Mouse (Mus musculus) testis, adult 2 months (tissue): ENCODE results near the gene Bsn. TPM values are rescaled to one million over a fixed set of nuclear protein-coding genes. Genes with fewer than 3 reads are reported as not detected.

Experiments
- H3K27ac ChIP-seq: fragments of 200-500 bp; 2 replicates; pipeline ENCODE4 v1.5.1; 2012; ENCODE audit warnings: low read depth, low read length; ENCODE audit not compliant: control insufficient read depth, insufficient read depth
- H3K27me3 ChIP-seq: fragments of 200-500 bp; 2 replicates; pipeline ENCODE4 v1.6.1; 2012; ENCODE audit warnings: mild to moderate bottlenecking, low read length, moderate library complexity; ENCODE audit not compliant: control insufficient read depth, insufficient read depth
- H3K36me3 ChIP-seq: fragments of 200-500 bp; 2 replicates; pipeline ENCODE4 v1.6.1; 2012; ENCODE audit warnings: mild to moderate bottlenecking, low read length; ENCODE audit not compliant: control insufficient read depth, insufficient read depth
- H3K4me1 ChIP-seq: fragments of 200-500 bp; 2 replicates; pipeline ENCODE4 v1.6.1; 2012; ENCODE audit warnings: low read length; ENCODE audit not compliant: control insufficient read depth, insufficient read depth
- H3K4me3 ChIP-seq: fragments of 200-500 bp; 2 replicates; pipeline ENCODE4 v1.5.1; 2012; ENCODE audit warnings: low read depth, mild to moderate bottlenecking, low read length, moderate library complexity, mixed read lengths; ENCODE audit not compliant: control insufficient read depth
- CTCF ChIP-seq: fragments of 200-500 bp; IDR thresholded peaks from 2 replicates; pipeline ENCODE4 v1.5.1; 2012; ENCODE audit warnings: low read depth, mild to moderate bottlenecking, inconsistent platforms, low read length, moderate library complexity; ENCODE audit not compliant: control insufficient read depth, insufficient read depth, insufficient replicate concordance
- POLR2A ChIP-seq: fragments of 200-500 bp; IDR thresholded peaks from 2 replicates; pipeline ENCODE4 v1.6.1; 2012; ENCODE audit warnings: low read depth, mild to moderate bottlenecking, inconsistent platforms, low read length, moderate library complexity; ENCODE audit not compliant: control insufficient read depth
- polyA plus RNA-seq: library from polyadenylated mRNA; depleted of rRNA; stranded (reverse); fragments of >200 nt; gene quantifications from 2 replicates; pipeline ENCODE4 v1.2.3, GENCODE M21; 2012

Gene Bsn
- polyA plus RNA-seq, 1 experiment, result 1.2 TPM

DNA sequence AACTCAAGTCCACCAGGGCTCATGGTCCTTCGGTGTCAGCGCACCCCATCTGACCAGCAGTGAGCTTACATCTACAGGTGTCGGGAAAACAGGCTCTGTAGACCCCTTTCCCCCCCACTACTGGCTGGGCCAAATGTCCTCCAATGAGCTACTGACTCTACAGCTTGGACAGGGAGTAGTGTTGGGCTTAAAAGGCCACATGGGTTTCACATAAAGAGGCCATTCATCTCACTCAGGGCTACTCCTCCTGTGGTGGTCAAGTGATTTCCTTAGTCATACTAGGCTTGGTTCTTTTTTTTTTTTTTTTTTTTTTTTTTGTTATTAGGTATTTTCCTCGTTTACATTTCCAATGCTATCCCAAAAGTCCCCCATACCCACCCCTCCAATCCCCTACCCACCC lies 66.3 kb downstream of the Bsn start:
- Histone ChIP-seq H3K27me3 (no peaks in the 10 kb centered on the region), H3K4me1 (no peaks in the 10 kb centered on the region; the same call in 1 of the 2 replicates), H3K4me3 (no peak overlapping the region), H3K27ac (no peak overlapping the region), H3K36me3 (no peaks in the 10 kb centered on the region)
- TF ChIP-seq CTCF (no peak), POLR2A (no peak)

DNA sequence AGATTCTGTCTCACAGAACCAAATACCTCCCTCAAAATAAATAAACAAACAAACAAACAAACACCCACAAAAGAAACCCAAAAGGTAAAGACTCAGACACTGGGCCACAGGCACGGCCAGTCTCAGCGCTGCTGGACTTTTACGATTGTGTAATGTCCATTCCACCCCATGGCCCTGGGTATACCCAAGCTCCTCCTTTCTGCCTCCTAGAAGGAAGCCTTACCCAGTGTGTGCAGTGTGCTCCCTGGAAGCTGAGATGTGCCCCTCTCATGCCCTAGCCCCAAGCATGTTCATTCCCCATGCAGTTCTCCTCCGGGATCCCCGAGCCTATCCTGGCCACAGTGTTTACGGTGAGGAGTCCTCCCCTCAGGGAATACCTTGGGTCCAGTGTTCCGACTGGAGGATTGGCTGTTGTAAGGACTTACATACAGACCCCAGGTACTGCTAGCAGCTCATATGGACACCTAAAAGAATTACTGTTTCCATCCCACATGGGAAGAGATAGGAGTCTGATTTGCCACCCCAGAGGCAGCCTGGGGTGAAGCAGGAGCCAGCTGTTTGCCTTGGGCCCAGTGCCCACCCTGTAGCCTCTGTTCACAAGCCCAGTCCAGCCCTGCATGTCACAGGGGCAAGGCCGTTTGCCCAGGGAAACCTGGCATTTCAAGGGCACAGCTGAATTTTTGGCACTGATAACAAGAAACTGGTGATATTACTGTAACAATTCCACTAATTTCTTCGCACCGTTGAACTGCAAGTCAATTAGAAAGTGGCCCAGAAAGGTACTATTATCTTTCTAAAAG lies 68.8 kb downstream of the Bsn start:
- Histone ChIP-seq H3K4me1 (no peaks in the 10 kb centered on the region; the same call in 1 of the 2 replicates), H3K36me3 (no peaks in the 10 kb centered on the region), H3K4me3 (no peak overlapping the region), H3K27me3 (no peaks in the 10 kb centered on the region), H3K27ac (no peak overlapping the region)
- TF ChIP-seq CTCF (no peak), POLR2A (no peak)

DNA sequence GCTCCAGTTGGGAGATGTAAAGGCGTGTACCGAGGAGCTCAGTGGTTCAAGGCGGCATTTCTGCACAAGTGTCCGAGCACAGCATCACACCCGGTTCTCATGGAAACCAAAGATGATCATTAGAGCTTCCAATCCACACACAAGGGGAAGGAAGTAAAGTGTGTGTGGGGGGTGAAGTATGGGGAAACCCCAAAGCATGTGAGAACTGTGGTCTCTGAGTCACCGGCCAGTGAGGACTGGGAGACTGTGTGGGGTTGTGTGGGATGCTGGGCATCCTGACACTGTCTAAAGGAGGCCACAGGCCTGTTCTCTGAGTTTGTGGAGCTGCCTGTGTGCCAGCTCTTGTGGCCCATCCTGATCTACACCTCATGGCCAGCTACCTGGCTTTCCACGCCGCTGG lies 69.5 kb downstream of the Bsn start:
- H3K27me3 ChIP-seq, result no peaks in the 10 kb centered on the region
- no peaks in the 10 kb centered on the region for H3K36me3 ChIP-seq
- no peak overlapping the region for H3K27ac ChIP-seq
- no peak overlapping the region for H3K4me3 ChIP-seq
- H3K4me1 ChIP-seq, result no peaks in the 10 kb centered on the region; the same call in 1 of the 2 replicates
- TF ChIP-seq CTCF, result no peak
- no peak for TF ChIP-seq POLR2A

DNA sequence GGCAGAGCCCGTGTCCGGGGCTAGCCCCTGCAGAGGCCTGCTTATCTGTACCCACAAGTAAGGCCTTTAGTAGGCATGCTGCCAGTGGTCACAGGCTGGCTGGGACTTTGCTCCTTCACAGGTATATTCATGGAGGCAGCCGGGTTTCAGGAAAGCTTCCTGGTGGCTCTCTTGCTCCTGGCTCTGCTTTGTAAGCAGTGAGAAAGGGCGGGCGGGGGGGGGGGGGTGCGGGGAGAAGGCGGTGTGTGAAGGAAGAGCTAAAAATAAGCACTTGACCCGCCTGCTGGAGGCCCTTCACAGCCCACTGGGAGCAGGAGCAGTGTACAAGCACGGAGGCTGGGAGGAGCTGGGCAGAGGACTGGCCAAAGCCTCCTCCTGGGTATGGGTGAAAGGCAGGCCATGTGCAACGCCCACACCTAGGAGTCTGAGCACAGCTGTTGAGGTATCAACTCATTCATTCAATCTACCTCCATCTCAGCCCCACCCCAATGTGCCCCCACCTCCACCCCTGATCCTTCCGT lies 70.2 kb downstream of the Bsn start:
- Histone ChIP-seq H3K27ac (no peak overlapping the region), H3K36me3 (no peaks in the 10 kb centered on the region), H3K4me1 (peaks cover 4% of the 10 kb centered on the region), H3K27me3 (no peaks in the 10 kb centered on the region), H3K4me3 (no peak overlapping the region)
- TF ChIP-seq POLR2A (no peak), CTCF (no peak)

DNA sequence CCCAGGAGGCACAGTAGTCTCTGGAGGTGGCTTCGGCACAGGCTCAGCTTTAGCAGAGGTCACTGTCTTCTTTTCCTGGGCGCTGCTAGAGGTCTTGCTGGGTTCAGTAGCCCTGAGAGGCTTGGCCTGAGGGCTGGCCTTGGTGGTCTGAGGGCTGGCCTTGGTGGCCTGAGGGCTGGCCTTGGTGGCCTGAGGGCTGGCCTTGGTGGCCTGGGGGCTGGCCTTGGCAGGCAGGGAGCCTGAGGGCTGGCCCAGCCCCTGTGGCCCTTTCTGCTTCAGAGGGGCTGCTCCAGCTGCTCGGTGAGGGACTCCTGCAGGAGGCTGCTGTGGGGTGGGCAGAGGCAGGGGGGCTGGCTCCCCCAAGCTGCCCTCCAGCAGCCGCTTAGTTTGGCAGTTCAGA lies 73.0 kb downstream of the Bsn start:
- Histone ChIP-seq H3K27ac (no peak overlapping the region), H3K36me3 (no peaks in the 10 kb centered on the region), H3K4me1 (peaks cover 14% of the 10 kb centered on the region), H3K4me3 (no peak overlapping the region), H3K27me3 (no peaks in the 10 kb centered on the region)
- no peak for TF ChIP-seq POLR2A
- TF ChIP-seq CTCF, result no peak

DNA sequence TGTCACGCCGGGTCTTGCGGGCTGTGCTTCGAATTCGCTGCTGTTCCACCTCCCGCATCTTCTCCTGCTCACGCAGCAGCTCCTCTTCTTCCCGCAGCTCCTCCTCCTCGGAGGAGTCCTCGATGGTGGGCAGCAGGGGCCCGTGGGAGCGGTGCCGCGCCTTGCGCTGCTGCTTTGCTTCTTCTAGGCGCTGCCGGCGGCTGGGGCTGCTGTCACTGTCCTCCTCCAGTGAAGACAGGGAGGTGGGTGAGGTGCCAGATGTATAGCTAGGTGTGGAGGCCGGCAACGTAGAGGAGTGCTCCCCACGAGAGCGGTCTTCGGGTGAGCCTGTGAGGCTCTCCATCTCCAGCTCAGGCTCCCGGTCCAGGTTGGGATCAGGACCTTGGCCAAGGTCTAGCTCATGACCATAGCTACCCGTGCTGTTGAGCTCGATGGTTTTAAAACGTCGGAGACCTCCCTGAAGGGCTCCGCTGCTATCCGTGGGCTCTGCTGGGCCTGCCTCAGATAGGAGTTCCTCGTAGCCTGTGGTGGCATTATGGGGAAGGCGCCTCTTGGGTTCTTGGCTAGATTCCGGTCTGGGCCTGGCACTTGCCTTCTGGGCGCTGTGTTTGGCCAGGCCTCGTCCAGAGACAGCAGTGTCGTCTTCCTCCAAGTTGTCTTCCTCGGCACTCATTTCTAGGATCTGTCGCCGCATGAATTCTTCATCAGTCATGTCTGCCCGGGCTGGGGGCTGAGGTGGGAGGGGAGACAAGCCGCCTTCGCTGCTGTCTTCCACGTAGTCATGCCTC lies 74.7 kb downstream of the Bsn start:
- Histone ChIP-seq H3K4me1 (peaks cover 14% of the 10 kb centered on the region), H3K27ac (no peak overlapping the region), H3K36me3 (no peaks in the 10 kb centered on the region), H3K4me3 (peak overlapping the region; percentile 37), H3K27me3 (no peaks in the 10 kb centered on the region)
- no peak for TF ChIP-seq CTCF
- no peak for TF ChIP-seq POLR2A

DNA sequence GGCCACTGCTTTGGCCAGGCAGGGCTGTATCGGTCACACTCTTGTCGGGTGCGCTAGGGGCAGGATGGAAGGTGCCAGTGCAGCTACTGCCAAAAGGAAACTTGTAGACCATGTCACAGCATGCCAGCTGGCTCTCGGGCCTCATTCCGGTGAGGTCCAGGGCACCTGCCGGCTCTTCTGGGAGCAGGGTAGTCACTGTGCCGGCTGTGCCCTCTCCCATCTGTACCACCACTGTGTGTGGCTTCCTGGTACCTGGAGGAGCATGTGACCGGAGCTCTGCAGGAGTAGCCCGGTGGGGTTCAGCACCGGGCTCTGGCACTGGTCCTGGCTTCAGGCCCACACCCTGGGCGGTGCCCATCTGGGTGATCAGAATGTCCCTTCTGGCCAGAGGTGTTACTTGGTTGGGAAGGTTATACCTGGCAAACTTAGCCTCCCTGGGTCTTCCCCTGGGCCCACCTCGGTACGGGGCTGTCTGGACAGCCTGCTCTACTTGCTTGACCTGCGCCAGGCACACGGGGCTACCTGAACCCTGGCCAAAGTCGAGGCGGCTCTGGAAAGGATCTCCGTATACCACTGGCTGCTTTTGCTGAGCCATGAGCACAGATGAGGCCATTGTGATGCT lies 77.4 kb downstream of the Bsn start:
- Histone ChIP-seq H3K4me1 (peaks cover 14% of the 10 kb centered on the region), H3K36me3 (no peaks in the 10 kb centered on the region), H3K4me3 (no peak overlapping the region), H3K27ac (no peak overlapping the region), H3K27me3 (no peaks in the 10 kb centered on the region)
- no peak for TF ChIP-seq CTCF
- no peak for TF ChIP-seq POLR2A
